Mouse (Mus musculus): ENCODE measurements around the gene Myo18a. TPM values are rescaled to one million over a fixed set of nuclear protein-coding genes. Genes with fewer than 3 reads are reported as not detected.

The Myo18a gene
- 30.9 TPM for polyA plus RNA-seq (2014; fragmentation: Illumina TruSeq; extraction: RNeasy Lipid Tissue Mini Kit (QIAGEN cat#74804); ENCODE audit: low replicate concordance)

GRCm38 (mm10) chr11:77762783-77763672, at the start of gene Myo18a:
Myo18a (plus strand) TSS chr11:77763246.

GRCm38 (mm10) chr11:77725183-77725582, 37.9 kb upstream of the Myo18a start, which contains the start of gene Cryba1:
Cryba1 (minus strand) TSS chr11:77725283.

GRCm38 (mm10) chr11:77787707-77788106, 24.7 kb downstream of the Myo18a start, which contains the start of gene Gm10277:
Gm10277 (minus strand) TSS chr11:77787747.

GRCm38 (mm10) chr11:77893787-77894718, 131.0 kb downstream of the Myo18a start, which contains the start of gene Pipox:
Pipox (minus strand) TSS chr11:77894096.

Other genes starting within 250 kb of the Myo18a start
- gene Abhd15, start 248.1 kb upstream of the Myo18a start, polyA plus RNA-seq (2014; fragmentation: Illumina TruSeq; extraction: RNeasy Lipid Tissue Mini Kit (QIAGEN cat#74804); ENCODE audit: low replicate concordance), result 0.93 TPM
- gene Trp53i13, start 247.3 kb upstream of the Myo18a start, polyA plus RNA-seq (2014; fragmentation: Illumina TruSeq; extraction: RNeasy Lipid Tissue Mini Kit (QIAGEN cat#74804); ENCODE audit: low replicate concordance), result not detected
- gene Gm10392, start 244.0 kb upstream of the Myo18a start, polyA plus RNA-seq (2014; fragmentation: Illumina TruSeq; extraction: RNeasy Lipid Tissue Mini Kit (QIAGEN cat#74804); ENCODE audit: low replicate concordance), result not detected
- 53.8 TPM for gene Taok1, start 155.4 kb upstream of the Myo18a start, polyA plus RNA-seq (2014; fragmentation: Illumina TruSeq; extraction: RNeasy Lipid Tissue Mini Kit (QIAGEN cat#74804); ENCODE audit: low replicate concordance)
- gene Nufip2, start 77.1 kb upstream of the Myo18a start, polyA plus RNA-seq (2014; fragmentation: Illumina TruSeq; extraction: RNeasy Lipid Tissue Mini Kit (QIAGEN cat#74804); ENCODE audit: low replicate concordance), result 89.4 TPM
- gene Cryba1, start 38.0 kb upstream of the Myo18a start, polyA plus RNA-seq (2014; fragmentation: Illumina TruSeq; extraction: RNeasy Lipid Tissue Mini Kit (QIAGEN cat#74804); ENCODE audit: low replicate concordance), result not detected
- not detected for gene Gm10277, start 24.5 kb downstream of the Myo18a start, polyA plus RNA-seq (2014; fragmentation: Illumina TruSeq; extraction: RNeasy Lipid Tissue Mini Kit (QIAGEN cat#74804); ENCODE audit: low replicate concordance)
- 47.9 TPM for gene Pipox, start 130.8 kb downstream of the Myo18a start, polyA plus RNA-seq (2014; fragmentation: Illumina TruSeq; extraction: RNeasy Lipid Tissue Mini Kit (QIAGEN cat#74804); ENCODE audit: low replicate concordance)
- gene Sez6, start 167.6 kb downstream of the Myo18a start, polyA plus RNA-seq (2014; fragmentation: Illumina TruSeq; extraction: RNeasy Lipid Tissue Mini Kit (QIAGEN cat#74804); ENCODE audit: low replicate concordance), result not detected
- 12.8 TPM for gene Phf12, start 219.5 kb downstream of the Myo18a start, polyA plus RNA-seq (2014; fragmentation: Illumina TruSeq; extraction: RNeasy Lipid Tissue Mini Kit (QIAGEN cat#74804); ENCODE audit: low replicate concordance)

All from small intestine, adult 10 weeks (tissue).